Mouse (Mus musculus) myocyte (in vitro differentiated cells): ENCODE results near the gene Top3b.

ENCODE experiments used
- CEBPB ChIP-seq: IDR thresholded peaks from 2 replicates; pipeline ENCODE4 v1.6.1; 2011; ENCODE audit warnings: mild to moderate bottlenecking, moderate library complexity; ENCODE audit not compliant: poor library complexity, insufficient read depth, severe bottlenecking
- E2F4 ChIP-seq: IDR thresholded peaks from one replicate; pipeline ENCODE4 v1.6.1; 2011; ENCODE audit warnings: mild to moderate bottlenecking, control low read depth, moderate library complexity; ENCODE audit not compliant: insufficient read depth
- POLR2A ChIP-seq: IDR thresholded peaks from one replicate; pipeline ENCODE4 v1.6.1; 2011; ENCODE audit warnings: low read depth, mild to moderate bottlenecking, control low read depth, moderate library complexity; ENCODE audit not compliant: insufficient read length
- POLR2AphosphoS2 ChIP-seq: IDR thresholded peaks from one replicate; pipeline ENCODE4 v1.6.1; 2011; ENCODE audit warnings: low read depth, control low read depth; ENCODE audit not compliant: insufficient read length

- TF ChIP-seq CEBPB (no peak), POLR2AphosphoS2 (no peak), E2F4 (no peak), POLR2A (no peak)
Measured at GRCm38 (mm10) chr16:16852411-16852810, 18.1 kb upstream of the Top3b start.
